In the genomic region with DNA sequence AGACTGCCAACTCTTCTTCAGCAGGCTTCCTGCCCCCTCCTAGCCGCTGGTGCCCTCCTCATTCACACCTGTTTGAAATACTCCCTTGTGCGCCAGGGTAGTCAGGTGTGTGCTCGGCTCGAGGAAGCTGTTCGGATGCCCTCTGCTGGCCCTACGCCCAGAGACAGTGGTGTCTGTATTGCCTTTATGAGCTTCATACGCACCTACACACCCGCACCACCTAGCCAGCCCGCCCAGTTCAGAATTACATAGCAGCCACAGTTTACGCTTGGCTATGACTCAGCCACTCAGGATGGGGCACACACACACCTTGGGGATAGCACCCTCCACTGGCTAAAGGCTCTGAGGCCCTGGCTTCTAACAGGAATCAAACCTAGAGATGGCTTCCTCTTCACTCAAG, we compare ENCODE assay signal across 8 mouse cellular contexts. TPM values are rescaled to one million over a fixed set of nuclear protein-coding genes. Genes with fewer than 3 reads are reported as not detected.
DNase-seq lines count a peak whose midpoint lies in the region; ATAC-seq and TF ChIP-seq lines count a peak whose summit lies in the region.

No protein-coding gene starts in this region.

- H3K27ac ChIP-seq in layer of hippocampus, adult 2 months: no peak overlapping the region
- no peak overlapping the region for H3K27ac ChIP-seq in kidney, embryonic 14.5 days (ENCODE audit: low read depth, low read length)

- H3K4me1 ChIP-seq in kidney, embryonic 14.5 days (ENCODE audit: control insufficient read depth, insufficient read depth, low read length): no peaks in the 10 kb centered on the region

- H3K9me3 ChIP-seq in kidney, embryonic 14.5 days (ENCODE audit: control insufficient read depth, low read length): no peaks in the 10 kb centered on the region

- H3K9ac ChIP-seq in kidney, embryonic 14.5 days (ENCODE audit: low read depth, low read length): no peak overlapping the region

- no peak overlapping the region for H3K4me3 ChIP-seq in layer of hippocampus, adult 2 months
- H3K4me3 ChIP-seq in kidney, embryonic 14.5 days (ENCODE audit: low read length): no peak overlapping the region

- 0 out of 2 replicates have a peak overlapping the region, but pooled peaks have one; percentile 1 for H3K4me2 ChIP-seq in kidney, embryonic 14.5 days (replicated peaks; ENCODE audit: low read depth, low read length)

- TF ChIP-seq CTCF in layer of hippocampus, adult 2 months (conservative IDR thresholded peaks at IDR 0.05): peak; percentile 24; the same call in 1 of the 2 replicates

- no peaks in the 10 kb centered on the region for H3K36me3 ChIP-seq in kidney, embryonic 14.5 days (ENCODE audit: control insufficient read depth, insufficient read depth, low read length)

- no peak for DNase-seq in layer of hippocampus, adult 2 months (ENCODE audit: low spot score in 2 of 2)
- no peak for DNase-seq in layer of hippocampus, adult 9-10 months (ENCODE audit: low spot score)
- DNase-seq in lung, postnatal 36 days: peak; percentile 71
- DNase-seq in thymus, postnatal 4 days: peak; percentile 76
- DNase-seq in cerebellum, adult 11-12 months: no peak
- no peak for DNase-seq in gastrocnemius, postnatal 10 days

- WGBS in kidney, embryonic 14.5 days: 33% methylated on average over 10 of the region's 10 CpGs

- peak; percentile 89 for ATAC-seq in activated CD4-positive, CD25-positive, alpha-beta regulatory T cell, adult 4 months
- peak; percentile 66; the same call in 1 of the 2 replicates for ATAC-seq in kidney, embryonic 14.5 days (ENCODE audit: low FRiP score, low TSS enrichment)

- H3K27me3 ChIP-seq in kidney, embryonic 14.5 days (ENCODE audit: control insufficient read depth, insufficient read depth, low read length): no peaks in the 10 kb centered on the region

RNA-seq across cellular contexts. Expression of a gene that starts 13.9 kb away (rescaled TPM):
- total RNA-seq in layer of hippocampus, adult 2 months (2021): 100 to 1,000 TPM; 198 to 213 TPM
- 100 to 1,000 TPM; 146 to 151 TPM for polyA plus RNA-seq in activated CD4-positive, CD25-positive, alpha-beta regulatory T cell, adult 4 months (2017; shearing (Covaris generic))
- 106 and 120 TPM in 2 replicates for polyA plus RNA-seq in kidney, embryonic 14.5 days (2014; fragmentation: Nextera tagmentation; extraction: Ambion mirVana)
- 100 to 1,000 TPM; 109 to 111 TPM for total RNA-seq in gastrocnemius, postnatal 10 days (2021)

RNA-seq across cellular contexts. Expression of a gene that starts 43.5 kb away (rescaled TPM):
- total RNA-seq in layer of hippocampus, adult 2 months (2021): 100 to 1,000 TPM; 185 to 201 TPM
- under 1 TPM; 0.33 to 0.65 TPM for polyA plus RNA-seq in activated CD4-positive, CD25-positive, alpha-beta regulatory T cell, adult 4 months (2017; shearing (Covaris generic))
- polyA plus RNA-seq in kidney, embryonic 14.5 days (2014; fragmentation: Nextera tagmentation; extraction: Ambion mirVana): 22.1 and 27.9 TPM in 2 replicates
- 1 to 10 TPM; 2.9 to 4.3 TPM for total RNA-seq in gastrocnemius, postnatal 10 days (2021)

Comparison
In these comparisons a context has a peak if more than half of its experiments do, and no peak if none do; other contexts are left out.
1. DNase-seq: peak in lung, postnatal 36 days (single experiment) and thymus, postnatal 4 days (single experiment); none in layer of hippocampus, adult 2 months (0 of 2), layer of hippocampus, adult 9-10 months (single experiment), cerebellum, adult 11-12 months (single experiment) and gastrocnemius, postnatal 10 days (single experiment).
2. RNA of a gene that starts 43.5 kb away (total RNA-seq): 185 to 201 TPM in layer of hippocampus, adult 2 months; 2.9 to 4.3 TPM in gastrocnemius, postnatal 10 days; every median in the first group is over 10 times any median in the second.